Mouse (Mus musculus) heart, postnatal 0 days (tissue): ENCODE results near the gene Hmcn1.

Experiments used
- CTCF ChIP-seq: IDR thresholded peaks from 2 replicates; pipeline ENCODE4 v1.5.1; 2016; ENCODE audit warnings: antibody characterized with exemption, control low read depth, low read depth
- EP300 ChIP-seq: IDR thresholded peaks from 2 replicates; pipeline ENCODE4 v1.6.1; 2016; ENCODE audit warnings: antibody characterized with exemption, low read depth

DNA sequence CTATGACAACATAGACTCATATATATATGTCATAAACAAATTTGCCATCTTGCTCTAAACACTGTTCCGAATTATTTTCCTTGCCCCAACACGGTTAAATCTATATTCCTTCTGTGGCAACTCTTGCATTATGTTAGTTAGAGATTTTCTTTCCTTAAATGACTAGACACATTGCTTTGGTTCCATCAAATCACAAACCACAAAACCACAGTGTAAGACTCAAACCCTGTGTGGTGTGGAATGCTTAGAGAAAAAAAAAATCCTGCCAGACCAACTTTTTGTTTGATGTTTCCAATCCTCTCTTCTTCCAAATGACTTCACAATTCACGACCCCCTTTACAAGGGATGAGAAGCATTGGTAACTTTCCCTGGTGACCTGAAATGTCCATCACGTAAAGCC is 231.6 kb downstream of the Hmcn1 start:
- TF ChIP-seq EP300 = no peak
- TF ChIP-seq CTCF = no peak
